Mouse (Mus musculus) small intestine, adult 2 months (tissue): Measurements from ENCODE around the gene Adra2c. TPM values are rescaled to one million over a fixed set of nuclear protein-coding genes. Genes with fewer than 3 reads are reported as not detected.

Experiments
- H3K27ac ChIP-seq: fragments of 200-500 bp; 2 replicates; pipeline ENCODE4 v1.5.1; 2012; ENCODE audit warnings: low read depth, low read length, control low read depth, inconsistent platforms; ENCODE audit not compliant: insufficient read depth
- H3K27me3 ChIP-seq: fragments of 200-500 bp; 2 replicates; pipeline ENCODE4 v1.6.1; 2012; ENCODE audit warnings: mild to moderate bottlenecking, moderate library complexity, low read length, inconsistent platforms; ENCODE audit not compliant: control insufficient read depth, insufficient read depth
- H3K36me3 ChIP-seq: fragments of 200-500 bp; 2 replicates; pipeline ENCODE4 v1.6.1; 2012; ENCODE audit warnings: mild to moderate bottlenecking, low read length, control low read depth, inconsistent platforms; ENCODE audit not compliant: control insufficient read depth, insufficient read depth
- H3K4me1 ChIP-seq: fragments of 200-500 bp; 2 replicates; pipeline ENCODE4 v1.6.1; 2012; ENCODE audit warnings: low read length, inconsistent platforms, mixed read lengths; ENCODE audit not compliant: control insufficient read depth, insufficient read depth, insufficient read length
- H3K4me3 ChIP-seq: fragments of 200-500 bp; 2 replicates; pipeline ENCODE4 v1.5.1; 2012; ENCODE audit warnings: low read depth, mild to moderate bottlenecking, control low read depth, inconsistent platforms, low read length, moderate library complexity
- CTCF ChIP-seq: fragments of 200-500 bp; IDR thresholded peaks from 2 replicates; pipeline ENCODE4 v1.5.1; 2012; ENCODE audit warnings: low read depth, mild to moderate bottlenecking, control low read depth, inconsistent platforms, low read length, moderate library complexity, mixed read lengths; ENCODE audit not compliant: insufficient replicate concordance, insufficient read length; ENCODE audit errors: extremely low read depth
- POLR2A ChIP-seq: fragments of 200-500 bp; IDR thresholded peaks from 2 replicates; pipeline ENCODE4 v1.6.1; 2012; ENCODE audit warnings: low read depth, mild to moderate bottlenecking, control low read depth, inconsistent platforms, low read length, moderate library complexity
- WGBS: fragments of 180-500 bp; shearing (Covaris S2); methylation state at CpG from one replicate; pipeline ENCODE4 v1.1.7; 2018; 5-methylcytosine and 5-hydroxymethylcytosine counted together
- polyA plus RNA-seq: library from polyadenylated mRNA; depleted of rRNA; stranded (reverse); fragments of >200 nt; gene quantifications from 2 replicates; pipeline ENCODE4 v1.2.3, GENCODE M21; 2012; rRNA removed

Gene Adra2c
- 0.51 and 1.7 TPM in 2 replicates for polyA plus RNA-seq

- Histone ChIP-seq H3K27ac (no peak within 1 kb of the TSS), H3K4me1 (no peaks in the 10 kb centered on the region), H3K36me3 (no peaks in the 10 kb centered on the region), H3K4me3 (peak within 1 kb of the TSS; percentile 49), H3K27me3 (peaks cover 23% of the 10 kb centered on the region)
- 46% methylated on average over 3 of the region's 3 CpGs for WGBS
- TF ChIP-seq POLR2A: no peak
- TF ChIP-seq CTCF: no peak
Observed at GRCm38 (mm10) chr5:35278019-35278418, at the start of gene Adra2c. Gene Adra2c, plus strand, starts transcription at chr5:35278319.

- 0 out of 2 replicates have a peak, but pooled peaks cover 2% of the 10 kb centered on the region for H3K4me1 ChIP-seq
- no peak overlapping the region for H3K4me3 ChIP-seq
- H3K36me3 ChIP-seq: no peaks in the 10 kb centered on the region
- 62% methylated on average over 4 of the region's 4 CpGs for WGBS
- TF ChIP-seq CTCF: no peak
- TF ChIP-seq POLR2A: no peak
- no peaks in the 10 kb centered on the region for H3K27me3 ChIP-seq
- H3K27ac ChIP-seq: no peak overlapping the region
Observed at GRCm38 (mm10) chr5:35233142-35233541, 45.0 kb upstream of the Adra2c start.

GRCm38 (mm10) chr5:35237757-35238156, 40.4 kb upstream of the Adra2c start:
- Histone ChIP-seq H3K4me1 (0 out of 2 replicates have a peak, but pooled peaks cover 2% of the 10 kb centered on the region), H3K4me3 (no peak overlapping the region), H3K27ac (no peak overlapping the region), H3K27me3 (no peaks in the 10 kb centered on the region), H3K36me3 (no peaks in the 10 kb centered on the region)
- TF ChIP-seq CTCF (no peak), POLR2A (no peak)
- WGBS: 19% methylated on average over 4 of the region's 4 CpGs

GRCm38 (mm10) chr5:35238627-35239026, 39.5 kb upstream of the Adra2c start:
- H3K27ac ChIP-seq: no peak overlapping the region
- H3K4me1 ChIP-seq: 0 out of 2 replicates have a peak, but pooled peaks cover 2% of the 10 kb centered on the region
- H3K4me3 ChIP-seq: no peak overlapping the region
- H3K27me3 ChIP-seq: no peaks in the 10 kb centered on the region
- WGBS: 81% methylated on average over 2 of the region's 2 CpGs
- no peaks in the 10 kb centered on the region for H3K36me3 ChIP-seq
- no peak for TF ChIP-seq POLR2A

- Histone ChIP-seq H3K27me3 (no peaks in the 10 kb centered on the region), H3K4me1 (0 out of 2 replicates have a peak, but pooled peaks cover 2% of the 10 kb centered on the region), H3K36me3 (no peaks in the 10 kb centered on the region), H3K4me3 (no peak overlapping the region), H3K27ac (no peak overlapping the region)
- 46% methylated on average over 3 of the region's 3 CpGs for WGBS
- TF ChIP-seq CTCF: no peak
- TF ChIP-seq POLR2A: no peak
Observed at GRCm38 (mm10) chr5:35241556-35241955, 36.6 kb upstream of the Adra2c start.

- H3K36me3 ChIP-seq: no peaks in the 10 kb centered on the region
- H3K27me3 ChIP-seq: no peaks in the 10 kb centered on the region
- WGBS: 0% methylated on average over 1 of the region's 1 CpGs
- no peaks in the 10 kb centered on the region for H3K4me1 ChIP-seq
- TF ChIP-seq CTCF: peak; percentile 32; the same call in 1 of the 2 replicates
- TF ChIP-seq POLR2A: no peak
- no peak overlapping the region for H3K4me3 ChIP-seq
- H3K27ac ChIP-seq: no peak overlapping the region
Observed at GRCm38 (mm10) chr5:35244204-35244603, 33.9 kb upstream of the Adra2c start.

- no peaks in the 10 kb centered on the region for H3K27me3 ChIP-seq
- no peak overlapping the region for H3K4me3 ChIP-seq
- no peak overlapping the region for H3K27ac ChIP-seq
- H3K4me1 ChIP-seq: no peaks in the 10 kb centered on the region
- no peak for TF ChIP-seq POLR2A
- TF ChIP-seq CTCF: no peak
- WGBS: 50% methylated on average over 11 of the region's 11 CpGs
- H3K36me3 ChIP-seq: no peaks in the 10 kb centered on the region
Observed at GRCm38 (mm10) chr5:35245555-35246273, 32.4 kb upstream of the Adra2c start.
